Mouse (Mus musculus) CH12.LX (cell line): ENCODE results near the gene Cphx2.
"Not testable (repeated sequence)": the region's sequence is repeated elsewhere in the genome, so short reads cannot be mapped to it uniquely, and the experiment has no call there.

ENCODE experiments used
- RCOR1 ChIP-seq: conservative IDR thresholded peaks from 2 replicates; pipeline ENCODE4 v1.6.1; 2012; ENCODE audit warnings: low read depth, mild to moderate bottlenecking, inconsistent platforms, low read length, improper control_type of control experiment
- TCF12 ChIP-seq: IDR thresholded peaks from 2 replicates; pipeline ENCODE4 v1.6.1; 2014; ENCODE audit warnings: low read depth, mild to moderate bottlenecking, inconsistent platforms, low read length, improper control_type of control experiment
- ZKSCAN1 ChIP-seq: IDR thresholded peaks from 2 replicates; pipeline ENCODE4 v1.6.1; 2012; ENCODE audit warnings: low read depth, inconsistent platforms, low read length, improper control_type of control experiment, borderline replicate concordance

DNA sequence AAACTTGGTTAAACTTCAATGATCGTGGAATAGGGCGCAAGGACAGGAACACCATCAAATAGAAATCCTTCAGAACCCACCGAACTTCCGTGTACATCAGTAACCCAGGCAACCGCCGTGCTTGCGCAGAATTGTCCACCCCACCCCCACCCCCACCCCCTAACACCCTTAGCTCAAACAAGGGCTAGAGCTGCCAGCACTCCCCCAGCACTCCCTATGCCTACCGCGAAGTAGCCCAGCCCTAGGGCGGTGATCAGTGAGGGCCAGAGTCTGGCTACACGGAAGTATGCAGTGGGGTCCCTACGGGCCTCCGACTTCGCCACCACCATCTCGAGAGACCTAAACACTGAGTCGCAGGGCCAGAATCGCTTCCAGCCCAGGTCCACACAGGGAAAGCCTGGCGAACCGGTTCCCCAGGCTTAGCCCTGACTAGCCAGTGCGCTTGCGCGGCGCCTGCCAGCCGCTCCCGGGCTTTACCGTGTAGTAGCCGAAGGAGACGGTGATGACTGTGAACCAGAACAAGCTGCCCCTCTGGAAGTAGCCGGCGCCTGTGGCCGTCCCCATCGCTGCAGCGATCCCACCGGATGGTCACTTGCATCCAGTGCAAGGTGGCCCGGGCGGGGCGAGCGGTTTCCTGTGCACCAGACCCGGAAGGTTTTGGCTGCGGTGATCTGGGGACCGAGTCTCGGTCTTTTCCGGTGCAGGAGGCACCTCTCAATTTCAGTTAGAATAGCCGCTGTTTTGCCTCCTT, 14.6 kb upstream of the Cphx2 start:
- TF ChIP-seq TCF12, RCOR1, ZKSCAN1: not testable (repeated sequence)
